Mouse (Mus musculus): ENCODE measurements around the gene Aoc1. TPM values are rescaled to one million over a fixed set of nuclear protein-coding genes. Genes with fewer than 3 reads are reported as not detected.
"Not testable (repeated sequence)": the region's sequence is repeated elsewhere in the genome, so short reads cannot be mapped to it uniquely, and the experiment has no call there.

Gene Aoc1
- polyA plus RNA-seq, 1 experiment from 2014 or later, result 21.4 TPM

DNA sequence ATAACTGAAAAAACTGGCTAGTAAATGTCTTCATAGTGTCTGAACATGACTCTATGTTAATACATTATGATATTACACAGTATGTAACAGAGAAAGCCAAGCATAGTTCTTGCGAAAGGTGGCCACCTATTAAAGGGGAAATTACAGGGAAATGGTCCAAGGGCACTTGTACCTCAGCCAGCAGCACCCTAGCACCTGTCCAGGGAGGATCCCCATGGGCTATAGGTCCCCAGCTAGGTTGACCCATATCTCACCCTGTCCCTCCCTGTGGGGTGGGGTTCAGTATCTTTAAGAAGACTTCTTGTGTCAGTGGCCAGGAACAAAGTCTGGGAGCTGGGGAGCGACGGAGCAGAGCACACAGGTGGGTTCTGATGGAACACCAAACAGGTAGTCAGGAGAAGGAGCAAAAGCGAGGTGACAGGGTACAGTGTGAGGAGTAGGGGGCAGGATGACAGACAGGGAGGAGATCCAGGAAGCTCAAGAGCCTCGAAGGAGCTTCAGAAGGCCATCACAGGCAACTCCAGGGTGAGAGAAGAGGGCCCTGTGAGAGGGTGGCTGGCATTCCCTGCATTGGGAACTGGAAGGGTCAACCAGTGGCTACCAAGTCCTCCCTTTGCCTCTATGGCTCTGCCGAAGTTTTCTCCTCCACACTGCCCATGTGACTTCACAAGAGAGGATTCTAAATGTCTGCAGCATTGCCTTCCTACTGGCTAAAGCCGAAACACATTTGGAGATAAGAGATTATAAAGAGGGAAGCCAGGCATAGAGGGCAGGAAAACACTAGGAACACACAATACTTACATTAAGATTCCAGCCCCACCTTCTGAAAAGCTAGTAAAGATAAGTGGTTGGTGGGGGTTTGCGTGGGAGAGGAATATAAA is 22.5 kb downstream of the Aoc1 start:
- no peak overlapping the region; the same call in 1 of the 2 replicates for H3K9ac ChIP-seq
- peak; percentile 92 for ATAC-seq
- H3K4me1 ChIP-seq (replicated peaks), result no peaks in the 10 kb centered on the region
- H3K4me2 ChIP-seq (replicated peaks), result peak overlapping the region; percentile 42
- no peak overlapping the region for H3K4me3 ChIP-seq (replicated peaks)
- H3K9me3 ChIP-seq, result no peaks in the 10 kb centered on the region
- H3K27me3 ChIP-seq (replicated peaks), result no peaks in the 10 kb centered on the region
- H3K27ac ChIP-seq, result peak overlapping the region; percentile 88
- no peaks in the 10 kb centered on the region for H3K36me3 ChIP-seq
- 65% methylated on average over 8 of the region's 8 CpGs for WGBS

- H3K9ac ChIP-seq, result no peak overlapping the region; the same call in 1 of the 2 replicates
- H3K4me3 ChIP-seq (replicated peaks), result no peak overlapping the region
- WGBS, result 66% methylated on average over 5 of the region's 5 CpGs
- H3K36me3 ChIP-seq, result no peaks in the 10 kb centered on the region
- no peaks in the 10 kb centered on the region for H3K9me3 ChIP-seq
- H3K4me1 ChIP-seq (replicated peaks), result no peaks in the 10 kb centered on the region
- ATAC-seq, result peak; percentile 69
- no peaks in the 10 kb centered on the region for H3K27me3 ChIP-seq (replicated peaks)
- no peak overlapping the region for H3K4me2 ChIP-seq (replicated peaks)
- H3K27ac ChIP-seq, result peak overlapping the region; percentile 68
Observed at GRCm38 (mm10) chr6:48895941-48896340, 23.2 kb downstream of the Aoc1 start.

DNA sequence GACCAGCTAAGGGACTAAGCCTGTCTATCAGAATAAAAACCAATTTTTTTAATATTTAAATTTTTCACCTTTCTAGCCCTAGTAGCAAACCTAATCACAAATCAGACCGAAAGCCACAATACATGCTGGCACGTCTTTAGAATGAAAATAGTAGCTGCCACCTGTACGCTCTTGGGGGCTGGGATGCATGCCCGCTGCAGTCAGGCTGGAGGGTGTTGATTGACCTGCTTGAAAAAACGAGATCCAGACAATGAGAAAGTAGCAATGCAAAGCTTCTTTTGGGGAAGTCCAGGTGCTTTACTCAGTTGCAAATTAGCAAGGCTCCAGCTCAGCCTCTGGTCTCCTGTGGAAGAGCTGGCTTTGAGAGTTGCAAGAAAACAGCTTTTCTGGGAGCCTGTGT is 24.3 kb downstream of the Aoc1 start:
- Histone ChIP-seq H3K4me2 (replicated peaks) (no peak overlapping the region), H3K36me3 (no peaks in the 10 kb centered on the region), H3K4me1 (replicated peaks) (no peaks in the 10 kb centered on the region), H3K27ac (no peak overlapping the region), H3K4me3 (replicated peaks) (no peak overlapping the region), H3K9me3 (no peaks in the 10 kb centered on the region), H3K9ac (no peak overlapping the region), H3K27me3 (replicated peaks) (no peaks in the 10 kb centered on the region)
- ATAC-seq, result no peak
- 86% methylated on average over 5 of the region's 5 CpGs for WGBS

GRCm38 (mm10) chr6:48901316-48901715 is 28.6 kb downstream of the Aoc1 start:
- not testable (repeated sequence) for H3K4me2 ChIP-seq (replicated peaks); H3K36me3 ChIP-seq; H3K9me3 ChIP-seq; H3K27me3 ChIP-seq (replicated peaks); H3K4me3 ChIP-seq (replicated peaks); ATAC-seq; H3K9ac ChIP-seq; H3K27ac ChIP-seq; H3K4me1 ChIP-seq (replicated peaks)
- WGBS, result 88% methylated on average over 11 of the region's 11 CpGs

DNA sequence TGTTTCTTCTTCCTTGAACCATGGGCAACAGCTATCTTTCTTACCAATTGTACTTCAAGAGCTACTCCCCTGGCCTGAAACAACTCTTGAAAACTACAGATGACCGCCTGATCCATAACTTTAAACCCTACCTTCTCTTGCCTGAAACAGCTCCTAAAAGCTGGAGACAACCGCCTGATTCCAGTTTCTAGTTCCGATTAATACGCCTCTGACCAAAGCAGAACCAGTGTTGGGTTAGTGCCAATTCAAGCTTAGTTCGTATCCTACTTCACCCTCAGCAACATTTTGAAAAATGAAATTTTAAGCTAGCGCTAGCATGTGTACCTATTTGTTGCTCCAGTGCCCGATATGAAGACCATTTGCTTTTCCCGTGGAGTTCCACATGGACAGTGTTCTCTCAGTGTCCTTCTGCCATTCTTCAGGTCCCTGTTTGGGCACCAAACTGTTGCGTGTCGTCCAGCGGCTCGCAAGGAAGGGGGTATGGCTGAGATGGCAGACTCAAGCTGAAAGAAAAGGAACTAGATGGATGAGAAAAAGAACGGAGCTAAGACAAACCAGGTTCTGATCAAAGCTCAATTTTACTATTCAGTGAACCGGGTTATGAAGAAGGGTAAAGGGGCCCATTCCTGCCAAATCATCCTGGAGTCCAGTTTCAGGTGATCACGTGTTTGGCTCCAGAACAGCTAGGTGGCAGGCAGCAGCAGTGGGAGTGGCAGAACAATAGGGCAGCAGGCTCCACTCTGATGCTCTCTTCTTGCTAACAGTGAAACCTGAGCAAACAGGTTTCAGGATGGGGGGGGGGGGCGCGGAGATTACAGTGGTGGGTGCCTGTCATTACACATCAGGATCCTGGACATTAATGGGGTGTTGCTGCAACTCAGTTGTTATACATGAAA is 30.1 kb downstream of the Aoc1 start:
- Histone ChIP-seq H3K9ac (no peak overlapping the region), H3K4me1 (replicated peaks) (no peaks in the 10 kb centered on the region), H3K36me3 (no peaks in the 10 kb centered on the region), H3K4me2 (replicated peaks) (no peak overlapping the region), H3K27me3 (replicated peaks) (no peaks in the 10 kb centered on the region), H3K9me3 (no peaks in the 10 kb centered on the region), H3K4me3 (replicated peaks) (no peak overlapping the region), H3K27ac (0 out of 2 replicates have a peak overlapping the region, but pooled peaks have one; percentile 32)
- ATAC-seq, result peak; percentile 69
- WGBS, result 83% methylated on average over 17 of the region's 17 CpGs

GRCm38 (mm10) chr6:48903437-48903836 is 30.7 kb downstream of the Aoc1 start:
- no peaks in the 10 kb centered on the region for H3K27me3 ChIP-seq (replicated peaks)
- peak; percentile 77 for ATAC-seq
- WGBS, result 47% methylated on average over 4 of the region's 4 CpGs
- no peak overlapping the region for H3K4me3 ChIP-seq (replicated peaks)
- no peaks in the 10 kb centered on the region for H3K4me1 ChIP-seq (replicated peaks)
- no peak overlapping the region for H3K4me2 ChIP-seq (replicated peaks)
- 0 out of 2 replicates have a peak overlapping the region, but pooled peaks have one; percentile 32 for H3K27ac ChIP-seq
- no peaks in the 10 kb centered on the region for H3K36me3 ChIP-seq
- H3K9me3 ChIP-seq, result no peaks in the 10 kb centered on the region
- H3K9ac ChIP-seq, result no peak overlapping the region

- H3K9ac ChIP-seq, result no peak overlapping the region
- no peaks in the 10 kb centered on the region for H3K36me3 ChIP-seq
- H3K27ac ChIP-seq, result no peak overlapping the region
- WGBS, result 90% methylated on average over 13 of the region's 13 CpGs
- H3K9me3 ChIP-seq, result no peaks in the 10 kb centered on the region
- no peak overlapping the region for H3K4me2 ChIP-seq (replicated peaks)
- H3K27me3 ChIP-seq (replicated peaks), result no peaks in the 10 kb centered on the region
- H3K4me1 ChIP-seq (replicated peaks), result no peaks in the 10 kb centered on the region
- no peak for ATAC-seq
- H3K4me3 ChIP-seq (replicated peaks), result no peak overlapping the region
Observed at GRCm38 (mm10) chr6:48905606-48906005, 32.9 kb downstream of the Aoc1 start.

GRCm38 (mm10) chr6:48906371-48906770 is 33.7 kb downstream of the Aoc1 start:
- Histone ChIP-seq H3K9me3 (no peaks in the 10 kb centered on the region), H3K4me2 (replicated peaks) (no peak overlapping the region), H3K36me3 (no peaks in the 10 kb centered on the region), H3K4me1 (replicated peaks) (no peaks in the 10 kb centered on the region), H3K27ac (no peak overlapping the region), H3K4me3 (replicated peaks) (no peak overlapping the region), H3K27me3 (replicated peaks) (no peaks in the 10 kb centered on the region), H3K9ac (no peak overlapping the region)
- WGBS, result 93% methylated on average over 14 of the region's 14 CpGs
- ATAC-seq, result no peak

- H3K9ac ChIP-seq, result no peak overlapping the region
- no peak overlapping the region for H3K4me3 ChIP-seq (replicated peaks)
- 61% methylated on average over 1 of the region's 1 CpGs for WGBS
- ATAC-seq, result peak; percentile 83
- no peaks in the 10 kb centered on the region for H3K36me3 ChIP-seq
- no peaks in the 10 kb centered on the region for H3K4me1 ChIP-seq (replicated peaks)
- no peaks in the 10 kb centered on the region for H3K9me3 ChIP-seq
- peak overlapping the region; percentile 64 for H3K27ac ChIP-seq
- no peak overlapping the region for H3K4me2 ChIP-seq (replicated peaks)
- no peaks in the 10 kb centered on the region for H3K27me3 ChIP-seq (replicated peaks)
Observed at GRCm38 (mm10) chr6:48909229-48909628, 36.5 kb downstream of the Aoc1 start.

DNA sequence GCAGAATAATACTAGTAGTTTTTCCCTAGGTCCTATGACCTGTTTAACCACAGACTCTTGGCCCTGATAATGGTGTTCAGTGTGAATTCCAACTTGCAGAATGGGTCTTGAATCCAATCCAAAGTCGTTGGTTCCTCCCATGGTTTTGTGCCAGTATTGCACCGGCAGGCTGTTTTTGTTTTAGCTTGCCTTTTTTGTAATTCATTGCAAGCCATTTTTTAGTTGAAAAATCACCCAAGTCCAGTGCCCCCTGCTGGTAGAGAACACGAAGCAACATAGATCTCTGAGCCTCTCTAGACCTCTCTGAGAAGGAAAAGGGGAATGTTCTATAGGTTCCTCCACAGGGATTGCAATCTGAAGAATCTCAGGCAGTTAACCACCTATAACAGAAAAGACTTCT is 39.3 kb downstream of the Aoc1 start:
- Histone ChIP-seq H3K36me3 (no peaks in the 10 kb centered on the region), H3K4me1 (replicated peaks) (no peaks in the 10 kb centered on the region; the same call in 1 of the 2 replicates), H3K4me3 (replicated peaks) (no peak overlapping the region), H3K27me3 (replicated peaks) (no peaks in the 10 kb centered on the region), H3K4me2 (replicated peaks) (no peak overlapping the region), H3K9me3 (no peaks in the 10 kb centered on the region), H3K27ac (no peak overlapping the region), H3K9ac (no peak overlapping the region)
- no peak for ATAC-seq
- WGBS, result 42% methylated on average over 3 of the region's 3 CpGs

DNA sequence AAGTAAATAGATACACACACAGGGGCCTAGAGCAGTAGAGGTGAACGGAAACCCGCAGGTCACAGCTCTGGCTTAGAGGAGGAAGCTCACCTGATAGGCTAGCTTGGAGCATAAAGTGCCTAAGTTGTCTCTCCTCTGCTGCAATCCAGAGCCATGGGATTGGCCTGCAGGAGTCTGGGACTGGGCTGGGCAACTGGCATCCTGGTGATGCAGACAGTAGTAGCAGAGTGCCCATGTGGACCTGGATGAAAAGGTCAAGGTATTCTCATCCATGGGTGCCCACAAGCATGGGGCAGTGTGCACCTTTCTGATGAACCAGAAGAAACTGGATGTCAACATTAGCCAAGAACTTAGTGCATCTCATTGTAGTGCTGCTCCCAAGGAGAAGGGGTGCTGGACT is 40.9 kb downstream of the Aoc1 start:
- Histone ChIP-seq H3K4me2 (replicated peaks) (no peak overlapping the region), H3K9me3 (no peaks in the 10 kb centered on the region), H3K4me3 (replicated peaks) (no peak overlapping the region), H3K4me1 (replicated peaks) (no peaks in the 10 kb centered on the region; the same call in 1 of the 2 replicates), H3K27ac (no peak overlapping the region), H3K36me3 (no peaks in the 10 kb centered on the region), H3K9ac (no peak overlapping the region), H3K27me3 (replicated peaks) (no peaks in the 10 kb centered on the region)
- WGBS, result 87% methylated on average over 2 of the region's 2 CpGs
- ATAC-seq, result no peak

DNA sequence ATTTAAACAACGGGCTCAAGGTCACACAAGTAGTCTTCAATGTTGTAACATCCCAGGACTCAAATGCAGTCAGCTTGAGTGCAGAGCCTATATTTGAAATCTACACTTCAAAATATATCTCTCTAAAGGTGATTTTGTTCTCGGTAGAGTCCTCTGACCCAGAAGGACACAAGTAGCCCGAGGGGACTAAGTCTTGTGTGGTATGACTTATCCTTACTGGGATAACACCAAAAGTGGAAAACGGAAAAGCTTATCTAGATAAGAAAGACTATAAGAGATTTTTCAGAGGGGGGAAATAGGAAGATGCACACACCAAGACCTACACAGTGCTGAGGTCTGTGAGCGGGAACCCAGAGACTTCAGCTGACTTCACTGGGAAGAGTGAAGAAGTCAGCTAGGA is 56.9 kb downstream of the Aoc1 start, which contains the start of gene 1600015I10Rik:
TSS of gene 1600015I10Rik (plus strand) at position 301 of the 400 bp plus-strand sequence.
- Histone ChIP-seq H3K4me2 (replicated peaks) (no peak within 1 kb of the TSS), H3K4me1 (replicated peaks) (no peaks in the 10 kb centered on the region), H3K36me3 (no peaks in the 10 kb centered on the region), H3K27ac (no peak within 1 kb of the TSS), H3K9me3 (no peaks in the 10 kb centered on the region), H3K27me3 (replicated peaks) (no peaks in the 10 kb centered on the region), H3K9ac (no peak within 1 kb of the TSS), H3K4me3 (replicated peaks) (no peak within 1 kb of the TSS)
- no peak for ATAC-seq
- WGBS, result 85% methylated on average over 5 of the region's 5 CpGs

Data from intestine, embryonic 15.5 days (tissue).